Mouse (Mus musculus): Measurements from ENCODE around the gene Uox. TPM values are rescaled to one million over a fixed set of nuclear protein-coding genes. Genes with fewer than 3 reads are reported as not detected.

Uox gene
- polyA plus RNA-seq, 1 experiment from 2014 or later, result 0.11 TPM

GRCm38 (mm10) chr3:146571341-146571740 lies 1.1 kb downstream of the Uox start:
- no peaks in the 10 kb centered on the region for H3K9me3 ChIP-seq (ENCODE audit: control insufficient read depth, low read length)
- no peak overlapping the region for H3K4me2 ChIP-seq
- ATAC-seq (ENCODE audit: low FRiP score) (no peak), DNase-seq (ENCODE audit: low spot score, missing footprints) (no peak)
- 77% methylated on average over 1 of the region's 1 CpGs for WGBS
- no peaks in the 10 kb centered on the region for H3K36me3 ChIP-seq (ENCODE audit: control insufficient read depth, insufficient read depth, low read length)
- H3K9ac ChIP-seq (ENCODE audit: low read length), result no peak overlapping the region
- H3K4me3 ChIP-seq (ENCODE audit: low read depth, low read length), result no peak overlapping the region
- H3K27me3 ChIP-seq (ENCODE audit: control insufficient read depth, insufficient read depth, low read length), result no peaks in the 10 kb centered on the region
- no peak overlapping the region for H3K27ac ChIP-seq (ENCODE audit: low read depth, low read length)
- H3K4me1 ChIP-seq (ENCODE audit: control insufficient read depth, insufficient read depth, low read length), result no peaks in the 10 kb centered on the region

DNA sequence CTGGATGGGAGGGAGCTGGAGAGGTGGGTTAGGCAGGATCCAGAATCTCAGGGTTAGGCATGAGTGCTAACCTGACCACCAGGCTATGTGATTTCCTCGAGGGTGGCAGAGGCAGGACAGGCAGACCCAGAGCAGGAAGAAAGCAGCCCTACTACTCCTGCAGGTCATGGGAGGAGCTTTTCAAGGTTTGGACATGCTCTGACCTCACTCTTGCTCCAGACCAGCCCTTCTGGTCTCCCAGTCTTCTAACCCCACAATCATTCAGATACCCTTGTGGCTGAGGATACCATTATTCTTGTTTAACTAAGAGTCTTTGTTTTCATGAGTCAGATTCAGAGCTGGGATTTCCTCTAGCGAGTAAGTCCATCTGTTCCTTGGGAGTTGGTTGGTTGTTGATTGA lies 7.4 kb downstream of the Uox start:
- H3K9me3 ChIP-seq (ENCODE audit: control insufficient read depth, low read length), result no peaks in the 10 kb centered on the region
- no peak for ATAC-seq (ENCODE audit: low FRiP score)
- no peaks in the 10 kb centered on the region for H3K4me1 ChIP-seq (ENCODE audit: control insufficient read depth, insufficient read depth, low read length)
- no peak for DNase-seq (ENCODE audit: low spot score, missing footprints)
- no peak overlapping the region for H3K27ac ChIP-seq (ENCODE audit: low read depth, low read length)
- H3K4me2 ChIP-seq, result no peak overlapping the region
- no peaks in the 10 kb centered on the region for H3K27me3 ChIP-seq (ENCODE audit: control insufficient read depth, insufficient read depth, low read length)
- 79% methylated on average over 2 of the region's 2 CpGs for WGBS
- H3K9ac ChIP-seq (ENCODE audit: low read length), result no peak overlapping the region
- H3K4me3 ChIP-seq (ENCODE audit: low read depth, low read length), result no peak overlapping the region
- no peaks in the 10 kb centered on the region for H3K36me3 ChIP-seq (ENCODE audit: control insufficient read depth, insufficient read depth, low read length)

GRCm38 (mm10) chr3:146580039-146580729 lies 10.0 kb downstream of the Uox start:
- ATAC-seq (ENCODE audit: low FRiP score), result no peak
- Histone ChIP-seq H3K9me3 (ENCODE audit: control insufficient read depth, low read length) (no peaks in the 10 kb centered on the region), H3K4me3 (ENCODE audit: low read depth, low read length) (no peak overlapping the region), H3K4me2 (no peak overlapping the region), H3K27ac (ENCODE audit: low read depth, low read length) (no peak overlapping the region), H3K36me3 (ENCODE audit: control insufficient read depth, insufficient read depth, low read length) (no peaks in the 10 kb centered on the region), H3K9ac (ENCODE audit: low read length) (no peak overlapping the region), H3K4me1 (ENCODE audit: control insufficient read depth, insufficient read depth, low read length) (no peaks in the 10 kb centered on the region), H3K27me3 (ENCODE audit: control insufficient read depth, insufficient read depth, low read length) (no peaks in the 10 kb centered on the region)
- DNase-seq (ENCODE audit: low spot score, missing footprints), result no peak
- 84% methylated on average over 3 of the region's 3 CpGs for WGBS

DNA sequence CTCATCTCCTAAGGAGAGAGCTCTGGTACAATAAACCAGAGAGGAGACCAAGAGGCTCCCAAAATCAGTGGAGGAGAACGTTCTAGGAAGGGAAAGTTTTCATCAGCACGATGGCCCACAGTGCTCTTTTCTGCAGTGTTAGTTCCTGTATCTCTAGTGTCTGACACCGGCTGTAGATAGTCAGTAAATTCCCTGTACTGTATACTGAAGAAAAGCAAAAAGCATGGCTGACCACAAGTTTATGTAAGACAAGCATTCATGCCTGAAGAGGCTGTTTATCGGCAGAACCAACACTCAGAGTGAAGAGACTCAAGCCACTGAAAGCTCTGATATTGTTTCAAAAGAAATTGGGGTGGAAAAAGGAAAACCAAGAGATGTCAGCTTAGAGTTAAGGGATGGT lies 13.3 kb downstream of the Uox start:
- Histone ChIP-seq H3K9ac (ENCODE audit: low read length) (no peak overlapping the region), H3K27me3 (ENCODE audit: control insufficient read depth, insufficient read depth, low read length) (no peaks in the 10 kb centered on the region), H3K27ac (ENCODE audit: low read depth, low read length) (no peak overlapping the region), H3K4me1 (ENCODE audit: control insufficient read depth, insufficient read depth, low read length) (no peaks in the 10 kb centered on the region), H3K9me3 (ENCODE audit: control insufficient read depth, low read length) (no peaks in the 10 kb centered on the region), H3K4me3 (ENCODE audit: low read depth, low read length) (no peak overlapping the region), H3K36me3 (ENCODE audit: control insufficient read depth, insufficient read depth, low read length) (no peaks in the 10 kb centered on the region), H3K4me2 (no peak overlapping the region)
- ATAC-seq (ENCODE audit: low FRiP score) (no peak), DNase-seq (ENCODE audit: low spot score, missing footprints) (peak; percentile 14)
- 88% methylated on average over 4 of the region's 4 CpGs for WGBS

GRCm38 (mm10) chr3:146583908-146584307 lies 13.7 kb downstream of the Uox start:
- Histone ChIP-seq H3K4me3 (ENCODE audit: low read depth, low read length) (no peak overlapping the region), H3K27me3 (ENCODE audit: control insufficient read depth, insufficient read depth, low read length) (no peaks in the 10 kb centered on the region), H3K4me2 (no peak overlapping the region), H3K9ac (ENCODE audit: low read length) (no peak overlapping the region), H3K4me1 (ENCODE audit: control insufficient read depth, insufficient read depth, low read length) (no peaks in the 10 kb centered on the region), H3K36me3 (ENCODE audit: control insufficient read depth, insufficient read depth, low read length) (no peaks in the 10 kb centered on the region), H3K9me3 (ENCODE audit: control insufficient read depth, low read length) (no peaks in the 10 kb centered on the region), H3K27ac (ENCODE audit: low read depth, low read length) (no peak overlapping the region)
- WGBS, result 71% methylated on average over 5 of the region's 5 CpGs
- DNase-seq (ENCODE audit: low spot score, missing footprints) (no peak), ATAC-seq (ENCODE audit: low FRiP score) (no peak)

DNA sequence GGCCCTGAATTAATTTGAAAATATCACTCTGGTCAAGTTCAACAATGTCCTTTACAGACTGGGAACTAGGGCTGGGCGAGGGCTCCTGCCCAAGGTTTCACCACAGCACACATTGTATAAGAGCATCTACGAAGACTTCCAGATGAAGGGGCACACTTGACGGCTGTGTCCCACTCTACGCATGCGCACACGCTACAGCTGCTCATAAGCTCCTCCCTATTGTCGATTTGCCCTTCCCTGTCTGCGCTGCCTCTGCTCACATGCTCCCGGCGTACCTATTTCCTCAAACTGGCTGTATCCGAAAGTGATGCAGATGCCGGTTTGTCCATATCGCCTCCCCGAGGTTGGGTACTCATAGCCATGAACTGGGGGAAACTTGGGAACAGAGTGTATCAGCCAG lies 16.4 kb downstream of the Uox start:
- Histone ChIP-seq H3K9me3 (ENCODE audit: control insufficient read depth, low read length) (no peaks in the 10 kb centered on the region), H3K36me3 (ENCODE audit: control insufficient read depth, insufficient read depth, low read length) (no peaks in the 10 kb centered on the region), H3K27me3 (ENCODE audit: control insufficient read depth, insufficient read depth, low read length) (no peaks in the 10 kb centered on the region), H3K4me1 (ENCODE audit: control insufficient read depth, insufficient read depth, low read length) (no peaks in the 10 kb centered on the region), H3K27ac (ENCODE audit: low read depth, low read length) (no peak overlapping the region), H3K4me3 (ENCODE audit: low read depth, low read length) (no peak overlapping the region), H3K9ac (ENCODE audit: low read length) (no peak overlapping the region), H3K4me2 (no peak overlapping the region)
- ATAC-seq (ENCODE audit: low FRiP score) (no peak), DNase-seq (ENCODE audit: low spot score, missing footprints) (no peak)
- WGBS, result 94% methylated on average over 14 of the region's 14 CpGs

DNA sequence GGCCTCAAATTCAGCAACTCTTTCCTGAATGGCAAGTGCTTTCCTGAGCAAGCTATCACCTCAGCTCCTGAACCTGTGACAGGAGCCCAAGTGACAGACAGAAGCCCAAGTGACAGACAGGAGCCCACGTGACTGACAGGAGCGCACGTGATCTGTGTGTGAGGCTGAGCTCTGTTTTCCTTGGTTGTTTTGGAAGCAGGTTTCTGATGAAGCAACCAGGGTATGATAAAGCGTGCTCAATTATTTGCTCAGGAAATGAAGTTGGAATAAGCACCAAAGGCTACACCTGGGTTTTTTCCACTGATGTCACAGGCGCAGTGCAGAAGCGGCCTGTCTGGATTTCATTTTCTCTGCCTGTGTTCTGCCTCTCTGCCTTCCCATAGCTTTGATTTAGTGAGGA lies 19.3 kb downstream of the Uox start:
- no peak overlapping the region for H3K4me2 ChIP-seq
- no peak for ATAC-seq (ENCODE audit: low FRiP score)
- 84% methylated on average over 6 of the region's 6 CpGs for WGBS

DNA sequence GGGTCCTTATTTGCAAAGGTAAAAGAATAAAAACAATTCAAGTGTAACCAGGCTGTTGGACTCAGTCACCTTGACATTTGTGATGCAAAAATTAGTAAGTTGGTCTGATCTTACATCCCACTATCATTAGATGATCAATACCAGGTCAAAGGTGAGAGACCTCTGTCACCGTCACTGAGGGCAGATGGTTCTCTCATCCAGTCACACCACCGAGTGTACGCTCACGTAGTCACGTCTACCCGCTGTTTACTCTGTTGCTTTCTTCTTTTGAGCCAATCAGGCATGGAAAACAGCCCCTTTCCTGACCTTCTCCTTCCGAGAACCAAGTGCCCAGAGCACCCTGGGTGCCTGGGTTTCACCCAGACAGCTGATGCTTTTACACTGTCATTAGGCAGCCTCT lies 20.9 kb downstream of the Uox start:
- Histone ChIP-seq H3K4me1 (ENCODE audit: control insufficient read depth, insufficient read depth, low read length) (no peaks in the 10 kb centered on the region), H3K4me2 (no peak overlapping the region), H3K36me3 (ENCODE audit: control insufficient read depth, insufficient read depth, low read length) (no peaks in the 10 kb centered on the region), H3K4me3 (ENCODE audit: low read depth, low read length) (no peak overlapping the region), H3K9me3 (ENCODE audit: control insufficient read depth, low read length) (no peaks in the 10 kb centered on the region), H3K27ac (ENCODE audit: low read depth, low read length) (no peak overlapping the region), H3K27me3 (ENCODE audit: control insufficient read depth, insufficient read depth, low read length) (no peaks in the 10 kb centered on the region), H3K9ac (ENCODE audit: low read length) (no peak overlapping the region)
- no peak for ATAC-seq (ENCODE audit: low FRiP score)
- DNase-seq (ENCODE audit: low spot score, missing footprints), result no peak
- WGBS, result 77% methylated on average over 7 of the region's 7 CpGs

More for the DNA sequence above, 19.3 kb downstream of the Uox start:
- no peak overlapping the region for H3K4me3 ChIP-seq (ENCODE audit: low read depth, low read length)
- no peaks in the 10 kb centered on the region for H3K27me3 ChIP-seq (ENCODE audit: control insufficient read depth, insufficient read depth, low read length)
- no peak for DNase-seq (ENCODE audit: low spot score, missing footprints)
- H3K9me3 ChIP-seq (ENCODE audit: control insufficient read depth, low read length), result no peaks in the 10 kb centered on the region
- H3K4me1 ChIP-seq (ENCODE audit: control insufficient read depth, insufficient read depth, low read length), result no peaks in the 10 kb centered on the region
- H3K9ac ChIP-seq (ENCODE audit: low read length), result no peak overlapping the region
- H3K27ac ChIP-seq (ENCODE audit: low read depth, low read length), result no peak overlapping the region
- H3K36me3 ChIP-seq (ENCODE audit: control insufficient read depth, insufficient read depth, low read length), result no peaks in the 10 kb centered on the region

DNA sequence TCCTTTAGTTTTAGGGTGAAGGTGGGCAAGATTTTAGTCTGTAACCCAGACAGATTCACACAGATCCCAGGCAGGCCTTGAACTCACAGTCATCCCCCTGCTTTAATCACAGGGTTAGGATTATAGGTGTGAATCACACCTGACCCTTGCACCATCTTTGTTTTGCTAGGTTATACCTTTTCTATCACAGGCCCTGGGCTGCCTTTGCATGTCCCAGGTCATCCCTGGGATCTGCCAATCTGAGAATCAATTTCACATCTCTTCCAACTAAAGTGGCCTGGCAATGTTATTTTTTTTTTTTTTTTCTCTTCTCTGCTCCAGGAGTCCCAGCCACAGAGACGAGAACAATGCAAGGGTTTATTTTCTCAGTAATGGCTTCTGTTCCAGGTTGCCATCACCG lies 21.4 kb downstream of the Uox start:
- 68% methylated on average over 2 of the region's 2 CpGs for WGBS

More for the DNA sequence above, 21.4 kb downstream of the Uox start:
- Histone ChIP-seq H3K27ac (ENCODE audit: low read depth, low read length) (no peak overlapping the region), H3K27me3 (ENCODE audit: control insufficient read depth, insufficient read depth, low read length) (no peaks in the 10 kb centered on the region), H3K9me3 (ENCODE audit: control insufficient read depth, low read length) (no peaks in the 10 kb centered on the region), H3K36me3 (ENCODE audit: control insufficient read depth, insufficient read depth, low read length) (no peaks in the 10 kb centered on the region), H3K4me1 (ENCODE audit: control insufficient read depth, insufficient read depth, low read length) (no peaks in the 10 kb centered on the region), H3K4me3 (ENCODE audit: low read depth, low read length) (no peak overlapping the region), H3K4me2 (no peak overlapping the region), H3K9ac (ENCODE audit: low read length) (no peak overlapping the region)
- ATAC-seq (ENCODE audit: low FRiP score) (no peak), DNase-seq (ENCODE audit: low spot score, missing footprints) (no peak)

Measured in midbrain, embryonic 11.5 days (tissue).